Mouse (Mus musculus) testis, postnatal 10 days (tissue): ENCODE measurements around the gene 4930503B20Rik.

ENCODE experiments used
- DNase-seq: peaks from one replicate; pipeline ENCODE4 v3.0.0; 2021; ENCODE audit warnings: low spot score

4930503B20Rik gene

DNA sequence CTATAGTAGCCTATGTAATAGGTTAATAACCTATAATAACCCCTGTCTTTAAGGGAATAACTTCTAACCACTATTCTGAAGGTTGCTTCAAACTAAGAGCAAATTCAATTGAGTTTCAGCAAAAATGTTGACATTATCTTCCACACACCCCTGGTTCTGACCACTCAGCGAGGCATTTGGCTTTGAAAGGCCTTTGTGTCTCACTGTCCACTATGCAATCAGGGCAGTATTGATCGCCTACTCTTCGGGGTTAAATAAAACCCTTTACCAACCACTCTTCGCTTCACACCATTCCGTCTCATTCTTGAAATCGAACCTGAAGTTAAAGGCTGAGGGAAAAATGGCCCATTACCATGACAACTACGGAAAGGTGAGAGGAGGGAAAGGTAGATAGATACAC lies 54.3 kb downstream of the 4930503B20Rik start:
- DNase-seq, result no peak

DNA sequence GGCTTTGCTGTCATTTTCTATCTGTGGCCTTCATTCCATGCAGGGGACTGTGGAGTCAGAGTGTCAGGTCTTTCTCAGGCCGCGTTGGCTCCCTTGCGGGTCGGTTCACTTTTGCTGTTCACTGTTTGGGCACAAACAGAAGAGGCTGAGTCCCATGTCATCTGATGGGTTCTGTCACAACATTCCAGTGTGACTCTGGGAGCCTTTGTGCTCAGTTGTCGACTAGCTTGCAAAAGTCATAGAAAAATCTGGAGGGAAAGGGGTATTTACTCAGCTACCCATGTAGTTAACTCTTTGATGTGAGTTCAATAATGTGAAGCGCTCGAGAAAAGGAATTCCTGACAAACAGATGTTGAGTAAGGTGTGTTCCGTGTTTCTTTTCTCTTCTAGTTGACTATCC lies 54.7 kb downstream of the 4930503B20Rik start:
- DNase-seq, result no peak

DNA sequence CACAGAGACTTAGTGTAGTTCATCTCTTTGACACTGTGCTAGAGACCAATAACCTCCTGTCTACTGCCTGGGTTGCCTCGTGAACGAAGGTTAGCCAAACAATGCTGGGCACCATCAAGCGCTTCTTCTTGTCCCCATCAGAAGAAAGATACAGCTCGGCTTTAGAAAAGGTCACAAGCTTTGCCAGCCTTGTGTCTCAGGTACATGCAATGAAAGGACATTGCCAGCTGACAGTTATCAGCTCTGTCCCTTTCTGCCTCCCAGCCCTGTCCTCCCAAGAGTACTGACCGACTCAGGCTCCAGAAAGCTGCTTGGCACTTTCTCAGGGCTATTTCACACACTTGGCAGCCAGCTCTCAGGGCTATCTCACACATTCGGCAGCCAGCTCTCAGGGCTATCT lies 55.7 kb downstream of the 4930503B20Rik start:
- no peak for DNase-seq
